ENCODE assay signal across 8 mouse cellular contexts in genomic region chr13:46930659-46931046, GRCm38 (mm10). TPM values are rescaled to one million over a fixed set of nuclear protein-coding genes. Genes with fewer than 3 reads are reported as not detected.
DNase-seq lines count a peak whose midpoint lies in the region; ATAC-seq and TF ChIP-seq lines count a peak whose summit lies in the region.

No protein-coding gene starts in this region.

- peak overlapping the region; percentile 83 for H3K4me2 ChIP-seq in embryonic facial prominence, embryonic 11.5 days (ENCODE audit: low read depth, low read length)

- peak; percentile 14 to 31 for DNase-seq in frontal cortex, adult 2 months (ENCODE audit: extremely low spot score in 1 of 2, low spot score in 1 of 2)
- DNase-seq in frontal cortex, postnatal 25 days (ENCODE audit: low spot score in 2 of 2): no peak
- DNase-seq in embryonic facial prominence, embryonic 11.5 days (ENCODE audit: low spot score): peak; percentile 26
- peak; percentile 72 for DNase-seq in induced T-regulatory cell, adult 2 months (ENCODE audit: low read depth)
- peak; percentile 23 for DNase-seq in lung, postnatal 14 days
- DNase-seq in spleen, adult 18-20 months: peak; percentile 10 to 16
- DNase-seq in layer of hippocampus, adult 11-12 months (ENCODE audit: low spot score): no peak

- peaks cover 27% of the 10 kb centered on the region for H3K79me2 ChIP-seq in C2C12 (ENCODE audit: control insufficient read depth, insufficient read depth)

- TF ChIP-seq CTCF in C2C12 (IDR thresholded peaks at IDR 0.05; ENCODE audit: control insufficient read depth, insufficient read depth, insufficient read length): no peak

- no peak overlapping the region for H3ac ChIP-seq in C2C12 (ENCODE audit: control insufficient read depth, insufficient read length, low read depth)

- no peak overlapping the region for H3K4me3 ChIP-seq in C2C12 (ENCODE audit: insufficient read depth, poor library complexity, severe bottlenecking)
- H3K4me3 ChIP-seq in embryonic facial prominence, embryonic 11.5 days (ENCODE audit: low read depth, low read length): peak overlapping the region; percentile 82

- H3K27me3 ChIP-seq in C2C12 (ENCODE audit: control insufficient read depth, insufficient read depth, insufficient read length): no peaks in the 10 kb centered on the region
- H3K27me3 ChIP-seq in embryonic facial prominence, embryonic 11.5 days (ENCODE audit: control insufficient read depth, insufficient read depth, low read length): peaks cover 2% of the 10 kb centered on the region; the same call in 1 of the 2 replicates

- H3K79me3 ChIP-seq in C2C12 (ENCODE audit: low read depth): peaks cover 12% of the 10 kb centered on the region

- H3K9ac ChIP-seq in embryonic facial prominence, embryonic 11.5 days (replicated peaks; ENCODE audit: low read length): peak overlapping the region; percentile 97

- no peak overlapping the region; the same call in 1 of the 2 replicates for H3K27ac ChIP-seq in embryonic facial prominence, embryonic 11.5 days (replicated peaks; ENCODE audit: low read depth, low read length)

- 0 out of 2 replicates have a peak, but pooled peaks have one; percentile 16 for ATAC-seq in embryonic facial prominence, embryonic 11.5 days (replicated peaks; ENCODE audit: insufficient number of reproducible peaks, low FRiP score, low TSS enrichment, low read depth)

- WGBS in embryonic facial prominence, embryonic 11.5 days: under 1% methylated on average over 15 of the region's 15 CpGs

- no peaks in the 10 kb centered on the region for H3K36me3 ChIP-seq in C2C12 (ENCODE audit: control insufficient read depth, insufficient read depth)
- H3K36me3 ChIP-seq in embryonic facial prominence, embryonic 11.5 days (replicated peaks; ENCODE audit: control insufficient read depth, insufficient read depth, low read depth, low read length): no peaks in the 10 kb centered on the region

- no peaks in the 10 kb centered on the region for H3K4me1 ChIP-seq in embryonic facial prominence, embryonic 11.5 days (ENCODE audit: control insufficient read depth, insufficient read depth, low read length)

- H3K9me3 ChIP-seq in embryonic facial prominence, embryonic 11.5 days (replicated peaks; ENCODE audit: control insufficient read depth, low read length): no peaks in the 10 kb centered on the region

TF ChIP-seq in C2C12, 6 proteins besides CTCF, POLR2A, EP300 and RAD21:
- TF ChIP-seq MYOG (IDR thresholded peaks at IDR 0.05; ENCODE audit: control insufficient read depth, extremely low read depth, insufficient read length): no peak
- TF ChIP-seq USF1 (IDR thresholded peaks at IDR 0.05; ENCODE audit: low read depth): peak; percentile 27
- peak; percentile 55 for TF ChIP-seq MYOD1 (IDR thresholded peaks at IDR 0.05; ENCODE audit: control insufficient read depth, insufficient read length, low read depth)

RNA-seq across cellular contexts. Expression of gene Kif13a, which starts 1.0 kb away (rescaled TPM):
- polyA plus RNA-seq in frontal cortex, adult 2 months (2012; rRNA removed): 12.9 and 14.1 TPM in 2 replicates
- polyA plus RNA-seq in C2C12 (2012; fragmentation: generic; extraction: Trizol): 9.2 TPM
- polyA plus RNA-seq in embryonic facial prominence, embryonic 11.5 days (2014; fragmentation: Nextera tagmentation; extraction: Ambion mirVana): 17.3 and 19.1 TPM in 2 replicates

Comparison
In these comparisons a context has a peak if more than half of its experiments do, and no peak if none do; other contexts are left out.
1. DNase-seq: peak in frontal cortex, adult 2 months (2 of 2), embryonic facial prominence, embryonic 11.5 days (single experiment), induced T-regulatory cell, adult 2 months (single experiment), lung, postnatal 14 days (single experiment) and spleen, adult 18-20 months (2 of 2); none in frontal cortex, postnatal 25 days (0 of 2) and layer of hippocampus, adult 11-12 months (single experiment).